7 mouse cellular contexts compared by ENCODE assay signal in the genomic region with DNA sequence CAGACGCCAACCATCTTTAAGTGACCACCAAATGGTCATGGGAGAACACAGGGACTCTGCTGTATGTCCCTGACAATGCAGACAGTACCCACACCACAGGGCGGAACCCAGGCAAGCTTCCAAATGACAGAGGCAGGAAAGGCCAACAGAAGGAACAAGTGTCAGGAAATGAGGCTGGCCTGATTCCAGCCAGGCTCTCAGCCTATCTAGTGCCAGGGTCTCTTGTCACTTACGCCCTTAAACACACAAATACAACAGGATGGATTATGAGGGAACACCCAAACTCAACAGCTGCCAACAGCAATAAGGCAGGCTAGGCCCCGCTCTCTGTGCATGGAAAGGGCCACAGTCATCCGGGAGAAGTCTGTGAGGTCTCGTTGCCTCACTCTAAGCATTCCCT. TPM values are rescaled to one million over a fixed set of nuclear protein-coding genes. Genes with fewer than 3 reads are reported as not detected.
DNase-seq lines count a peak whose midpoint lies in the region; ATAC-seq lines count a peak whose summit lies in the region.

No protein-coding gene starts in this region.

- no peaks in the 10 kb centered on the region for H3K9me3 ChIP-seq in limb, embryonic 15.5 days

- H3K36me3 ChIP-seq in limb, embryonic 15.5 days: peaks cover 11% of the 10 kb centered on the region

- no peaks in the 10 kb centered on the region for H3K27me3 ChIP-seq in limb, embryonic 15.5 days

- peak; percentile 56 for DNase-seq in urinary bladder, postnatal 14 days (ENCODE audit: low spot score)
- no peak for DNase-seq in urinary bladder, postnatal 10 days (ENCODE audit: low spot score)
- peak; percentile 81 to 86 for DNase-seq in cerebellum, postnatal 14 days
- peak; percentile 78 to 80 for DNase-seq in heart, postnatal 14 days
- no peak for DNase-seq in spleen, adult 18-20 months
- no peak for DNase-seq in frontal cortex, postnatal 14 days (ENCODE audit: low spot score in 2 of 2)

- H3K9ac ChIP-seq in limb, embryonic 15.5 days: no peak overlapping the region

- H3K4me3 ChIP-seq in limb, embryonic 15.5 days: no peak overlapping the region

- WGBS in limb, embryonic 15.5 days: 65% methylated on average over 6 of the region's 6 CpGs

- ATAC-seq in limb, embryonic 15.5 days (ENCODE audit: insufficient number of reproducible peaks, low FRiP score, low TSS enrichment, low read depth): peak; percentile 35; the same call in 1 of the 2 replicates

- 0 out of 2 replicates have a peak overlapping the region, but pooled peaks have one; percentile 52 for H3K27ac ChIP-seq in limb, embryonic 15.5 days

- peaks cover 79% of the 10 kb centered on the region for H3K4me1 ChIP-seq in limb, embryonic 15.5 days

- intact Hi-C loops in heart, postnatal 14 days (cut with DNase I): no loop called here

- no peak overlapping the region for H3K4me2 ChIP-seq in limb, embryonic 15.5 days

RNA-seq across cellular contexts. Expression of gene Ski, which starts 57.8 kb away (rescaled TPM):
- 10 to 100 TPM; 65.0 to 65.3 TPM for total RNA-seq in heart, postnatal 14 days (2021)
- polyA plus RNA-seq in limb, embryonic 15.5 days (2015; fragmentation: Nextera tagmentation; extraction: Ambion mirVana): 25.2 and 26.8 TPM in 2 replicates

Comparison
In these comparisons a context has a peak if more than half of its experiments do, and no peak if none do; other contexts are left out.
1. DNase-seq: peak in urinary bladder, postnatal 14 days (single experiment), cerebellum, postnatal 14 days (2 of 2) and heart, postnatal 14 days (2 of 2); none in urinary bladder, postnatal 10 days (single experiment), spleen, adult 18-20 months (0 of 2) and frontal cortex, postnatal 14 days (0 of 2).